8 mouse cellular contexts compared by ENCODE assay signal in the genomic region with DNA sequence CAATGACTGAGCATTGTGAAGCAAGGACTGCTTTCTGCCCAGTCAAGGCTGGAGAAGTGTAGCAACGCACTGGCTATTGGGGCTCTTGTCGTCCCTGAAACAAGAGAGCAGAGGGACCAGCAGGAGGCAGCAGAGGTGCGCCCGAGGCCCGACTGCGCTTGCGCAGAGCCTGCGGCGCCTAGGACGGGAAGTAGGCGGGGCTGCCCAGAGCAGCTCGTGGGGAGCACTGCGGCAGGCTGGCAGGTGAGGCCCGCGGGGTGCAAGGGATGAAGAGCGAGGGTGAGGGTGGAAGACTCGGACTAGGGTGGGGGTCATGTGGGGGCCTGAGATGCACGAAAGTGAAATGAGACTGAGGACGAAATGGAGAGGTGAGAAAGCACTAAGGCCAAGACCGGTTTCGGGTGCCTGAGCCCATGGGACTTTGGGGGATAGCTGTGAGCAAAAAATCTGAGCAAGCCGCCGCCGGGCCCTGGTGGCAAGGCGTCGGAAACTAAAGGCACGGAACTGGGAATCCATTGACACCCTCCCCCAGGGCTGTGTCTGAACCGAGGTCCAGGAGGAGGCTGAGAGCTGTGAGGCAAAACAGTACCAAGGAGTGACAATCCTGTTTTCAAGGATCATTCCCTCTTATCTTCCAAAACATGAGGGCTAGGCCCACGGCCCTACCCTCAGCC. TPM values are rescaled to one million over a fixed set of nuclear protein-coding genes. Genes with fewer than 3 reads are reported as not detected.
DNase-seq lines count a peak whose midpoint lies in the region; ATAC-seq and TF ChIP-seq lines count a peak whose summit lies in the region.

A gene (plus strand): TSS at position 88 of the 674 bp plus-strand sequence.

- peak within 1 kb of the TSS; percentile 74 for H3K4me3 ChIP-seq in G1E (ENCODE audit: low read depth, low read length)
- peak within 1 kb of the TSS; percentile 71 for H3K4me3 ChIP-seq in forebrain, embryonic 16.5 days (replicated peaks; ENCODE audit: low read length)
- H3K4me3 ChIP-seq in layer of hippocampus, adult 2 months, result peak within 1 kb of the TSS; percentile 80
- peak within 1 kb of the TSS; percentile 65 for H3K4me3 ChIP-seq in lung, embryonic 14.5 days (ENCODE audit: low read depth, low read length)
- peak within 1 kb of the TSS; percentile 68 for H3K4me3 ChIP-seq in olfactory bulb, adult 2 months (ENCODE audit: insufficient read depth, low read depth, low read length)
- H3K4me3 ChIP-seq in thymus, adult 2 months (ENCODE audit: control insufficient read depth, insufficient read depth, low read length), result peak within 1 kb of the TSS; percentile 64

- intact Hi-C loops in heart, postnatal 36 days (cut with DNase I), result loop anchor here (1.0 to 5.0 kb wide), 4 partner anchors 16 to 86 kb away; a partner anchor contains a TSS

- DNase-seq in G1E (ENCODE audit: low spot score), result peak; percentile 93
- DNase-seq in cerebellum, adult 18-20 months, result peak; percentile 93 to 97
- DNase-seq in heart, postnatal 36 days, result peak; percentile 97 to 98
- DNase-seq in layer of hippocampus, adult 2 months (ENCODE audit: low spot score in 2 of 2), result peak; percentile 95 to 98
- DNase-seq in lung, embryonic 14.5 days, result peak; percentile 97
- DNase-seq in thymus, adult 2 months, result peak; percentile 96

- no peaks in the 10 kb centered on the region for H3K9me3 ChIP-seq in G1E (replicated peaks)
- no peaks in the 10 kb centered on the region for H3K9me3 ChIP-seq in forebrain, embryonic 16.5 days (ENCODE audit: control insufficient read depth, low read length)
- H3K9me3 ChIP-seq in lung, embryonic 14.5 days (ENCODE audit: low read depth, low read length), result no peaks in the 10 kb centered on the region

- WGBS in forebrain, embryonic 16.5 days, result under 1% methylated on average over 29 of the region's 29 CpGs
- under 1% methylated on average over 29 of the region's 29 CpGs for WGBS in lung, embryonic 14.5 days
- under 1% methylated on average over 29 of the region's 29 CpGs for WGBS in olfactory bulb, adult 2 months
- under 1% methylated on average over 29 of the region's 29 CpGs for WGBS in thymus, adult 2 months

- H3K27ac ChIP-seq in forebrain, embryonic 16.5 days (ENCODE audit: low read length), result peak within 1 kb of the TSS; percentile 49; the same call in 1 of the 2 replicates
- peak within 1 kb of the TSS; percentile 91 for H3K27ac ChIP-seq in layer of hippocampus, adult 2 months
- peak within 1 kb of the TSS; percentile 39 for H3K27ac ChIP-seq in lung, embryonic 14.5 days (ENCODE audit: low read depth)
- peak within 1 kb of the TSS; percentile 17 for H3K27ac ChIP-seq in olfactory bulb, adult 2 months (ENCODE audit: insufficient read depth, low read depth, low read length)
- peak within 1 kb of the TSS; percentile 30; the same call in 1 of the 2 replicates for H3K27ac ChIP-seq in thymus, adult 2 months (ENCODE audit: control insufficient read depth, insufficient read depth, low read length)

- peak within 1 kb of the TSS; percentile 87 for H3K4me2 ChIP-seq in forebrain, embryonic 16.5 days (ENCODE audit: low read length)
- peak within 1 kb of the TSS; percentile 74 for H3K4me2 ChIP-seq in lung, embryonic 14.5 days

- H3K9ac ChIP-seq in forebrain, embryonic 16.5 days (replicated peaks; ENCODE audit: low read depth, low read length), result peak within 1 kb of the TSS; percentile 68
- peak within 1 kb of the TSS; percentile 65 for H3K9ac ChIP-seq in lung, embryonic 14.5 days

- H3K36me3 ChIP-seq in G1E (replicated peaks), result peaks cover 58% of the 10 kb centered on the region
- peaks cover 10% of the 10 kb centered on the region; the same call in 1 of the 2 replicates for H3K36me3 ChIP-seq in forebrain, embryonic 16.5 days (ENCODE audit: control insufficient read depth, insufficient read depth)
- H3K36me3 ChIP-seq in lung, embryonic 14.5 days (ENCODE audit: insufficient read depth), result peaks cover 26% of the 10 kb centered on the region
- H3K36me3 ChIP-seq in thymus, adult 2 months (ENCODE audit: control insufficient read depth, insufficient read depth, low read length), result 0 out of 2 replicates have a peak, but pooled peaks cover 6% of the 10 kb centered on the region

- peak; percentile 75 for ATAC-seq in G1E (ENCODE audit: extremely low read depth, insufficient number of reproducible peaks, low FRiP score, poor library complexity, severe bottlenecking)
- ATAC-seq in forebrain, embryonic 16.5 days, result peak; percentile 93
- peak; percentile 93 for ATAC-seq in lung, embryonic 14.5 days (ENCODE audit: insufficient read depth)

- H3K27me3 ChIP-seq in G1E (ENCODE audit: insufficient read depth, low read length), result no peaks in the 10 kb centered on the region
- H3K27me3 ChIP-seq in forebrain, embryonic 16.5 days (replicated peaks; ENCODE audit: control insufficient read depth, insufficient read depth, low read length), result no peaks in the 10 kb centered on the region
- no peaks in the 10 kb centered on the region for H3K27me3 ChIP-seq in lung, embryonic 14.5 days (ENCODE audit: insufficient read depth, low read length)
- H3K27me3 ChIP-seq in thymus, adult 2 months (ENCODE audit: control insufficient read depth, insufficient read depth, low read length), result no peaks in the 10 kb centered on the region

- H3K4me1 ChIP-seq in G1E (ENCODE audit: insufficient read depth, low read depth, low read length), result peaks cover 31% of the 10 kb centered on the region
- peaks cover 16% of the 10 kb centered on the region for H3K4me1 ChIP-seq in forebrain, embryonic 16.5 days (replicated peaks; ENCODE audit: control insufficient read depth, insufficient read depth, low read length)
- H3K4me1 ChIP-seq in lung, embryonic 14.5 days (ENCODE audit: insufficient read depth), result no peaks in the 10 kb centered on the region
- H3K4me1 ChIP-seq in olfactory bulb, adult 2 months (ENCODE audit: control insufficient read depth, insufficient read depth, low read length), result peaks cover 10% of the 10 kb centered on the region; the same call in 1 of the 2 replicates
- H3K4me1 ChIP-seq in thymus, adult 2 months (replicated peaks; ENCODE audit: control insufficient read depth, insufficient read depth, low read length), result peaks cover 11% of the 10 kb centered on the region

- peak; percentile 79 for TF ChIP-seq CTCF in G1E (IDR thresholded peaks at IDR 0.05; ENCODE audit: low read depth, low read length)
- peak; percentile 95 for TF ChIP-seq CTCF in layer of hippocampus, adult 2 months (conservative IDR thresholded peaks at IDR 0.05)
- peak; percentile 94 for TF ChIP-seq CTCF in lung, embryonic 14.5 days (IDR thresholded peaks at IDR 0.05; ENCODE audit: low read depth)
- peak; percentile 85 for TF ChIP-seq CTCF in olfactory bulb, adult 2 months (IDR thresholded peaks at IDR 0.05; ENCODE audit: insufficient read depth, low read depth, low read length)
- TF ChIP-seq CTCF in thymus, adult 2 months (IDR thresholded peaks at IDR 0.05; ENCODE audit: borderline replicate concordance, control insufficient read depth, extremely low read depth, insufficient read depth, low read length, poor library complexity), result peak; percentile 98

- peak; percentile 65; the same call in 1 of the 2 replicates for TF ChIP-seq POLR2A in olfactory bulb, adult 2 months (IDR thresholded peaks at IDR 0.05; ENCODE audit: insufficient read depth, low read depth, low read length)
- TF ChIP-seq POLR2A in thymus, adult 2 months (IDR thresholded peaks at IDR 0.05; ENCODE audit: control insufficient read depth, extremely low read depth, insufficient read depth, low read length, poor library complexity), result peak; percentile 85

RNA-seq across cellular contexts. Expression of the gene that starts here (rescaled TPM):
- total RNA-seq in G1E (2014; fragmentation: Nextera tagmentation) (5.5 and 10.9 TPM in 2 replicates), G1E (2017) (10.5 and 12.3 TPM in 2 replicates)
- 5.3 and 6.3 TPM in 2 replicates for polyA plus RNA-seq in G1E (2012)
- polyA plus RNA-seq in forebrain, embryonic 16.5 days (2015; fragmentation: Nextera tagmentation; extraction: Ambion mirVana), result 28.3 and 29.3 TPM in 2 replicates
- 10 to 100 TPM; 25.0 to 25.8 TPM for total RNA-seq in heart, postnatal 36 days (2021)
- 10 to 100 TPM; 45.5 to 51.4 TPM for total RNA-seq in layer of hippocampus, adult 2 months (2021)
- 27.6 and 29.4 TPM in 2 replicates for polyA plus RNA-seq in lung, embryonic 14.5 days (2014; fragmentation: Nextera tagmentation; extraction: Ambion mirVana)
- not detected in 2 replicates for polyA plus RNA-seq in olfactory bulb, adult 2 months (2012; ENCODE audit: insufficient read depth, insufficient read length, low replicate concordance, missing spikeins)
- polyA plus RNA-seq in thymus, adult 2 months (2012; rRNA removed), result 24.7 and 26.0 TPM in 2 replicates

Comparison
In these comparisons a context has a peak if more than half of its experiments do, and no peak if none do; other contexts are left out.
1. Peak in every context shown above with its lines: DNase-seq, ATAC-seq, H3K4me3 ChIP-seq and H3K27ac ChIP-seq.
2. H3K27ac ChIP-seq: peak in every context shown above with its lines; median percentile 91 in layer of hippocampus, adult 2 months; 49 in forebrain, embryonic 16.5 days; 39 in lung, embryonic 14.5 days; 30 in thymus, adult 2 months; 17 in olfactory bulb, adult 2 months.